Mouse (Mus musculus): ENCODE data around the gene Prelp. TPM values are rescaled to one million over a fixed set of nuclear protein-coding genes. Genes with fewer than 3 reads are reported as not detected.

The Prelp gene
- polyA plus RNA-seq, 1 experiment = 9.0 TPM

- DNase-seq (ENCODE audit: extremely low spot score in 1 of 2, low spot score in 1 of 2) = no peak
Measured at GRCm38 (mm10) chr1:133906420-133906819, 14.8 kb downstream of the Prelp start.

GRCm38 (mm10) chr1:133900825-133901224 is 20.4 kb downstream of the Prelp start:
- DNase-seq (ENCODE audit: extremely low spot score in 1 of 2, low spot score in 1 of 2) = no peak

- DNase-seq (ENCODE audit: extremely low spot score in 1 of 2, low spot score in 1 of 2) = no peak
Measured at GRCm38 (mm10) chr1:133899043-133899542, 22.1 kb downstream of the Prelp start.

- peak in 1 of 2 experiments; percentile 69 for DNase-seq (ENCODE audit: extremely low spot score in 1 of 2, low spot score in 1 of 2)
Measured at GRCm38 (mm10) chr1:133897293-133897692, 23.9 kb downstream of the Prelp start.

- DNase-seq (ENCODE audit: extremely low spot score in 1 of 2, low spot score in 1 of 2) = no peak
Measured at GRCm38 (mm10) chr1:133891489-133891888, 29.7 kb downstream of the Prelp start.

GRCm38 (mm10) chr1:133889949-133890598 is 31.1 kb downstream of the Prelp start:
- no peak for DNase-seq (ENCODE audit: extremely low spot score in 1 of 2, low spot score in 1 of 2)

GRCm38 (mm10) chr1:133887538-133888250 is 33.5 kb downstream of the Prelp start:
- DNase-seq (ENCODE audit: extremely low spot score in 1 of 2, low spot score in 1 of 2) = no peak

- DNase-seq (ENCODE audit: extremely low spot score in 1 of 2, low spot score in 1 of 2) = peak; percentile 77 to 83
Measured at GRCm38 (mm10) chr1:133887044-133887443, 34.2 kb downstream of the Prelp start.

- peak in 1 of 2 experiments; percentile 66 for DNase-seq (ENCODE audit: extremely low spot score in 1 of 2, low spot score in 1 of 2)
Measured at GRCm38 (mm10) chr1:133886431-133886830, 34.8 kb downstream of the Prelp start.

GRCm38 (mm10) chr1:133885811-133886210 is 35.4 kb downstream of the Prelp start:
- DNase-seq (ENCODE audit: extremely low spot score in 1 of 2, low spot score in 1 of 2) = no peak

- no peak for DNase-seq (ENCODE audit: extremely low spot score in 1 of 2, low spot score in 1 of 2)
Measured at GRCm38 (mm10) chr1:133884746-133885145, 36.5 kb downstream of the Prelp start.

- peak; percentile 42 to 62 for DNase-seq (ENCODE audit: extremely low spot score in 1 of 2, low spot score in 1 of 2)
Measured at GRCm38 (mm10) chr1:133884090-133884489, 37.1 kb downstream of the Prelp start.

GRCm38 (mm10) chr1:133882283-133883217 is 38.7 kb downstream of the Prelp start:
- DNase-seq (ENCODE audit: extremely low spot score in 1 of 2, low spot score in 1 of 2) = no peak

GRCm38 (mm10) chr1:133881813-133882212 is 39.4 kb downstream of the Prelp start:
- DNase-seq (ENCODE audit: extremely low spot score in 1 of 2, low spot score in 1 of 2) = no peak

- DNase-seq (ENCODE audit: extremely low spot score in 1 of 2, low spot score in 1 of 2) = no peak
Measured at GRCm38 (mm10) chr1:133878825-133879423, 42.3 kb downstream of the Prelp start.

GRCm38 (mm10) chr1:133876936-133877335 is 44.3 kb downstream of the Prelp start:
- no peak for DNase-seq (ENCODE audit: extremely low spot score in 1 of 2, low spot score in 1 of 2)

GRCm38 (mm10) chr1:133873086-133873813 is 48.0 kb downstream of the Prelp start:
- no peak for DNase-seq (ENCODE audit: extremely low spot score in 1 of 2, low spot score in 1 of 2)

- no peak for DNase-seq (ENCODE audit: extremely low spot score in 1 of 2, low spot score in 1 of 2)
Measured at GRCm38 (mm10) chr1:133871241-133871640, 50.0 kb downstream of the Prelp start.

- DNase-seq (ENCODE audit: extremely low spot score in 1 of 2, low spot score in 1 of 2) = no peak
Measured at GRCm38 (mm10) chr1:133869221-133869620, 52.0 kb downstream of the Prelp start.
